Mouse (Mus musculus): ENCODE data around the gene Cideb.

Cideb gene

GRCm38 (mm10) chr14:55758363-55758784 lies at the start of gene Cideb:
Gene Cideb (minus strand): TSS chr14:55758458.
- no peak for DNase-seq (ENCODE audit: low spot score)

GRCm38 (mm10) chr14:55795380-55796163 lies 37.3 kb upstream of the Cideb start:
- DNase-seq (ENCODE audit: low spot score), result no peak

GRCm38 (mm10) chr14:55793946-55794345 lies 35.7 kb upstream of the Cideb start:
- DNase-seq (ENCODE audit: low spot score), result no peak

- DNase-seq (ENCODE audit: low spot score), result no peak
These were observed 35.2 kb upstream of the Cideb start for GRCm38 (mm10) chr14:55793461-55793860.

- no peak for DNase-seq (ENCODE audit: low spot score)
These were observed 30.2 kb upstream of the Cideb start, which contains the start of gene Ripk3 for GRCm38 (mm10) chr14:55788256-55789050. Gene Ripk3 (minus strand): TSS chr14:55788865.

GRCm38 (mm10) chr14:55787731-55788130 lies 29.5 kb upstream of the Cideb start:
- no peak for DNase-seq (ENCODE audit: low spot score)

- DNase-seq (ENCODE audit: low spot score), result no peak
These were observed 26.9 kb upstream of the Cideb start for GRCm38 (mm10) chr14:55785195-55785594.

GRCm38 (mm10) chr14:55783958-55784235 lies 25.6 kb upstream of the Cideb start, which contains the start of gene Adcy4:
Gene Adcy4 (minus strand): TSS chr14:55784095.
- no peak for DNase-seq (ENCODE audit: low spot score)

- no peak for DNase-seq (ENCODE audit: low spot score)
These were observed 25.1 kb upstream of the Cideb start for GRCm38 (mm10) chr14:55783171-55783957.

- DNase-seq (ENCODE audit: low spot score), result no peak
These were observed 24.2 kb upstream of the Cideb start for GRCm38 (mm10) chr14:55782361-55782960.

GRCm38 (mm10) chr14:55781310-55781709 lies 23.1 kb upstream of the Cideb start:
- DNase-seq (ENCODE audit: low spot score), result no peak

GRCm38 (mm10) chr14:55780736-55781135 lies 22.5 kb upstream of the Cideb start:
- DNase-seq (ENCODE audit: low spot score), result no peak

- DNase-seq (ENCODE audit: low spot score), result no peak
These were observed 21.4 kb upstream of the Cideb start for GRCm38 (mm10) chr14:55779656-55780055.

- DNase-seq (ENCODE audit: low spot score), result no peak
These were observed 20.4 kb upstream of the Cideb start for GRCm38 (mm10) chr14:55778686-55779085.

- no peak for DNase-seq (ENCODE audit: low spot score)
These were observed 19.5 kb upstream of the Cideb start for GRCm38 (mm10) chr14:55777806-55778205.

GRCm38 (mm10) chr14:55777176-55777575 lies 18.9 kb upstream of the Cideb start:
- no peak for DNase-seq (ENCODE audit: low spot score)

GRCm38 (mm10) chr14:55776711-55777110 lies 18.5 kb upstream of the Cideb start:
- no peak for DNase-seq (ENCODE audit: low spot score)

- no peak for DNase-seq (ENCODE audit: low spot score)
These were observed 10.9 kb upstream of the Cideb start for GRCm38 (mm10) chr14:55769087-55769703.

GRCm38 (mm10) chr14:55768555-55768954 lies 10.3 kb upstream of the Cideb start:
- DNase-seq (ENCODE audit: low spot score), result no peak

GRCm38 (mm10) chr14:55767519-55768414 lies 9.5 kb upstream of the Cideb start:
- no peak for DNase-seq (ENCODE audit: low spot score)

- no peak for DNase-seq (ENCODE audit: low spot score)
These were observed 7.4 kb upstream of the Cideb start, which contains the start of gene Ltb4r1 for GRCm38 (mm10) chr14:55765696-55766095. Gene Ltb4r1 (plus strand): TSS chr14:55765962.
